Mouse (Mus musculus) ES-E14 (cell line): ENCODE data around the gene Fam180a. TPM values are rescaled to one million over a fixed set of nuclear protein-coding genes. Genes with fewer than 3 reads are reported as not detected.
"Not testable (repeated sequence)": the region's sequence is repeated elsewhere in the genome, so short reads cannot be mapped to it uniquely, and the experiment has no call there.

ENCODE experiments used
- DNase-seq: peaks from one replicate; pipeline ENCODE4 v3.0.0-alpha.2; 2013; ENCODE audit warnings: low read depth, low spot score
- H3K27ac ChIP-seq: 2 replicates; pipeline ENCODE4 v1.5.1; 2012; ENCODE audit warnings: low read depth, mild to moderate bottlenecking, low read length, moderate library complexity, mixed read lengths; ENCODE audit not compliant: poor library complexity, insufficient read depth, severe bottlenecking
- H3K36me3 ChIP-seq: 2 replicates; pipeline ENCODE4 v1.6.1; 2012; ENCODE audit warnings: mild to moderate bottlenecking, low read length, moderate library complexity, mixed read lengths; ENCODE audit not compliant: control insufficient read depth, poor library complexity, insufficient read depth, severe bottlenecking
- H3K4me1 ChIP-seq, 2 experiments: fragments of 150-350 bp in 1 of 2; sonication (generic) in 1 of 2; 2 replicates each; pipeline ENCODE4 v1.6.1; 2012; ENCODE audit warnings: low read length in 2 of 2, mild to moderate bottlenecking in 1 of 2, mixed read lengths in 1 of 2; ENCODE audit not compliant: control insufficient read depth in 2 of 2, insufficient read depth in 2 of 2, poor library complexity in 1 of 2
- H3K4me3 ChIP-seq, 2 experiments: fragments of 150-350 bp in 1 of 2; sonication (generic) in 1 of 2; 2 replicates each; pipeline ENCODE4 v1.5.1; 2012; ENCODE audit warnings: low read length in 2 of 2, low read depth in 1 of 2, mild to moderate bottlenecking in 1 of 2, mixed read lengths in 1 of 2; ENCODE audit not compliant: insufficient read depth in 1 of 2, poor library complexity in 1 of 2, severe bottlenecking in 1 of 2
- H3K9ac ChIP-seq: 2 replicates; pipeline ENCODE4 v1.6.1; 2012; ENCODE audit warnings: low read depth, mild to moderate bottlenecking, low read length, mixed read lengths; ENCODE audit not compliant: poor library complexity, insufficient read depth, severe bottlenecking
- H3K9me3 ChIP-seq: fragments of 150-350 bp; sonication (generic); 2 replicates; pipeline ENCODE4 v1.6.1; 2012; ENCODE audit warnings: low read depth, mild to moderate bottlenecking, low read length; ENCODE audit not compliant: control insufficient read depth, insufficient read depth
- CHD2 ChIP-seq: IDR thresholded peaks from 2 replicates; pipeline ENCODE4 v1.6.1; 2014; ENCODE audit warnings: mild to moderate bottlenecking, low read depth, low read length, inconsistent platforms
- HCFC1 ChIP-seq: IDR thresholded peaks from 2 replicates; pipeline ENCODE4 v1.6.1; 2012; ENCODE audit warnings: low read length, inconsistent platforms, borderline replicate concordance; ENCODE audit not compliant: insufficient read depth
- MAFK ChIP-seq: IDR thresholded peaks from 2 replicates; pipeline ENCODE4 v1.6.1; 2014; ENCODE audit warnings: mild to moderate bottlenecking, low read depth, low read length, inconsistent platforms; ENCODE audit not compliant: insufficient read depth
- ZC3H11A ChIP-seq: IDR thresholded peaks from 2 replicates; pipeline ENCODE4 v1.6.1; 2012; ENCODE audit warnings: low read depth, mild to moderate bottlenecking, inconsistent platforms, low read length, borderline replicate concordance
- ZNF384 ChIP-seq: IDR thresholded peaks from 2 replicates; pipeline ENCODE4 v1.6.1; 2012; ENCODE audit warnings: low read depth, low read length, inconsistent platforms
- in situ Hi-C, 2 experiments: fragments of 600-800 bp; cut with MboI; formaldehyde crosslinking; loops; one replicate each; pipeline ENCODE4 v1.15.1; 2025; ENCODE audit warnings: low sequenced_read_pairs in 2 of 2, inconsistent platforms in 1 of 2; ENCODE audit not compliant: unreplicated experiment in 2 of 2
- total RNA-seq: library from RNA; depleted of rRNA; stranded (reverse); fragments of 300-350 nt; gene quantifications from 2 replicates; pipeline ENCODE4 v1.2.3, GENCODE M21; 2012; rRNA removed

Gene Fam180a
- total RNA-seq, result 0.13 TPM in 1 of 2 replicates, not detected in the other

DNA sequence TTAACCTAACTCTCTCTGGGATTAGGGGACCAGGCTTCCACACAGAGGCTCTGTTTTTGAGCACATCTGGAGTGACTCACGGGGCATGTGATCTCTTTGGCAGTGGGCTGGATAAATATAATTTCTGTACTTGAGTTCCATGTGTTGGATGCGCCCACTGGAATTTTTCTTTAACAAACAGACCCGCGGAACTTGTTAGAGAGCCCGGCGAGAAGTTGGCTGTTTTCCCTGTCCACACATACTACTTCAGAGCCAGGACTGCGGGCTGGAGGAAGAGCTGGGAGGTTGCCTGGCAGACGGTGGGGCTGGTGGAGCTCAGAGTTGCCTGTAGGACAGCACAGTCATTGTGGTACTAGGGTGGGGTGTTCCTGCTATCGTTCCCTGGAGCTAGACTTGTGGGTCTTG is at the start of gene Fam180a:
Gene Fam180a, minus strand, starts transcription at position 31 of the 405 bp plus-strand sequence.
- H3K36me3 ChIP-seq, result no peaks in the 10 kb centered on the region
- H3K27ac ChIP-seq, result no peak within 1 kb of the TSS
- in situ Hi-C loops, result no loop called here
- H3K4me1 ChIP-seq, result 0 out of 4 replicates have a peak, but pooled peaks cover 0 to 2% of the 10 kb centered on the region in 2 experiments
- no peak for DNase-seq
- TF ChIP-seq ZC3H11A (no peak), MAFK (no peak), CHD2 (no peak), ZNF384 (no peak), HCFC1 (no peak)
- H3K9ac ChIP-seq, result no peak within 1 kb of the TSS
- no peaks in the 10 kb centered on the region for H3K9me3 ChIP-seq
- no peak within 1 kb of the TSS for H3K4me3 ChIP-seq

DNA sequence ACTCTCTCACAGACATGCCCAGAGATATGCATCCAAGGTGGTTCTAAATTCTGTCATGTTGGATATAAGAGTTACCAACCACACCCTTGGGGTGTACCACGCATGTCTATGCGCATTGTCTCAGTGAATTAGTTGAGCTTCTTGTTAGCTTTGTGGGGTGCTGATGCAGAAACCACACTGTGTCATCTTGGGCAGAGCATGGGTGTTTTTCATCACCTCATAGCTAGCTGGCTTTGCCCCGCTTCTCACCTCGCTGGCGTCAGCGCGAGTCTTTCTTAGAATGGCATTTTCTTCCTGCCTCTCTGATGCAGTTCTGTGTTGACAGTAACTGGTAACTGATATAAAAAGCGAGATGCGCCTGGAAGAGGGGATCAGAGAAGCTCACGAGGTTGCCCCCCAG is 48.1 kb upstream of the Fam180a start:
- Histone ChIP-seq H3K36me3 (no peaks in the 10 kb centered on the region), H3K4me3 (no peak overlapping the region), H3K9me3 (no peaks in the 10 kb centered on the region), H3K9ac (no peak overlapping the region), H3K27ac (no peak overlapping the region), H3K4me1 (no peaks in the 10 kb centered on the region)
- in situ Hi-C loops, result no loop called here
- no peak for TF ChIP-seq CHD2
- TF ChIP-seq MAFK, result no peak
- TF ChIP-seq ZNF384, result no peak
- no peak for TF ChIP-seq HCFC1
- no peak for TF ChIP-seq ZC3H11A
- no peak for DNase-seq

- H3K9ac ChIP-seq, result no peak overlapping the region
- H3K9me3 ChIP-seq, result no peaks in the 10 kb centered on the region
- no peaks in the 10 kb centered on the region for H3K36me3 ChIP-seq
- in situ Hi-C loops, result no loop called here
- no peak for TF ChIP-seq HCFC1
- TF ChIP-seq MAFK, result no peak
- TF ChIP-seq ZC3H11A, result no peak
- no peak for TF ChIP-seq CHD2
- no peak for TF ChIP-seq ZNF384
- H3K4me3 ChIP-seq, result no peak overlapping the region
- H3K4me1 ChIP-seq, result no peaks in the 10 kb centered on the region
- DNase-seq, result no peak
- no peak overlapping the region for H3K27ac ChIP-seq
Observed at GRCm38 (mm10) chr6:35370356-35370755, 44.4 kb upstream of the Fam180a start.

DNA sequence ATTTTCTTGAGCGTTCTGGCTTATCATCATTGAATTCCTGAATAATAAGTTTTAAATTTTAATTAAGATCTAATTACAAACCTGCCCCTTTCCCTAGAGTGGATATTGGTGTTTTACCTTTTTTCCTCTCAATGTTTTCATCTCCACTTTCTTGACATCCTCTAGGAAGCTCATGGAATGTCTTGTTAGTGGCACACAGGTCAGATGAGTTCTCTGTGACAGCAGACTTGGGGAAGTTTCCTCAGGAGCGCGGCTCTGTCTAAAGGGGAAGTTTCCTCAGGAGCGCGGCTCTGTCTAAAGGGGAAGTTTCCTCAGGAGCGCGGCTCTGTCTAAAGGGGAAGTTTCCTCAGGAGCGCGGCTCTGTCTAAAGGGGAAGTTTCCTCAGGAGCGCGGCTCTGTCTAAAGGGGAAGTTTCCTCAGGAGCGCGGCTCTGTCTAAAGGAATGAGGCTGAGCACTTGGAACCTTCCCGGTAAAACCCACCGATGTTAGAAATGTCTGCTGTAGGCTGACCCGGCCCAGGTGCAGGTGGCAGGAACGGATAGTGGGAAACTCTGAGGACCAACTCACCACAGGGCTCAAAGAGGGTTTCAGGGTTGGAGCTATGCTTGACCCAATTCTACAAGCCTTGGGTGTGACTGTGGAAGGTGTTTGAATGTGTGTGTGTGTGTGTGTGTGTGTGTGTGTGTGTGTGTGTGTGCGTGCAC is 43.8 kb upstream of the Fam180a start:
- H3K4me3 ChIP-seq, DNase-seq, H3K4me1 ChIP-seq, H3K27ac ChIP-seq, in situ Hi-C loops, H3K36me3 ChIP-seq, H3K9me3 ChIP-seq, H3K9ac ChIP-seq: not testable (repeated sequence)

DNA sequence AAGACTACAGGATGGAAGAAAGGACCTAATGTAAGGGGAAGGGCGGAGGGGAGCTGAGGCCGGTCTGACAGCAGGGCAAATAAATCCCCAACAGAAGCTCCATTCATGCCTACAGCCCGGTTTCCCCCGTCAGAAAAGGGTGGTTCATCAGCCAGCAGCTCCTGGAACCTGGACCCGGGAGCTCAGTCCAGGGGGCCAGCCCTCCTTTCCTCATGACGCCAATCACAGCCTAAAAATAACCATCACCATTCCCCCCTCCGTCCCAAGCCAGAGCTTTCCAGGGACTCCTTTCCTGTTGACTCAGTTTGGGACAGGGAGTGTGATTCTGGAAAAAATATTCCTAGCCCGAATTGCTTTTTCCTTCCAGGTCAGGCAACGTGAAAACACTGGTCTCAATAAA is 36.7 kb upstream of the Fam180a start:
- Histone ChIP-seq H3K36me3 (no peaks in the 10 kb centered on the region), H3K4me3 (no peak overlapping the region), H3K9ac (no peak overlapping the region), H3K4me1 (no peaks in the 10 kb centered on the region), H3K9me3 (no peaks in the 10 kb centered on the region), H3K27ac (no peak overlapping the region)
- no peak for TF ChIP-seq MAFK
- TF ChIP-seq CHD2, result no peak
- no peak for TF ChIP-seq ZNF384
- TF ChIP-seq HCFC1, result no peak
- TF ChIP-seq ZC3H11A, result no peak
- in situ Hi-C loops, result no loop called here
- DNase-seq, result no peak
